Mouse (Mus musculus) liver, postnatal 0 days (tissue): ENCODE data around the gene Nkx2-3.

Experiments used
- CTCF ChIP-seq: sonication (generic); IDR thresholded peaks from 2 replicates; pipeline ENCODE4 v1.5.1; 2016; ENCODE audit warnings: antibody characterized with exemption, low read depth
- EP300 ChIP-seq: IDR thresholded peaks from 2 replicates; pipeline ENCODE4 v1.6.1; 2016; ENCODE audit warnings: antibody characterized with exemption, low read depth, mild to moderate bottlenecking

- TF ChIP-seq CTCF, result no peak
- no peak for TF ChIP-seq EP300
Observed at GRCm38 (mm10) chr19:43613293-43614130, 1.4 kb downstream of the Nkx2-3 start.
